Mouse (Mus musculus) hindbrain, embryonic 14.5 days (tissue): ENCODE results near the gene Ifng. TPM values are rescaled to one million over a fixed set of nuclear protein-coding genes. Genes with fewer than 3 reads are reported as not detected.

Experiments
- ATAC-seq: fragments of 200-750 bp; cut with Nextera tagmentation; 2 replicates; pipeline ENCODE4 v1.8.0; 2017; ENCODE audit warnings: moderate number of reproducible peaks, mild to moderate bottlenecking, moderate TSS enrichment, moderate library complexity; ENCODE audit not compliant: low FRiP score
- DNase-seq: peaks from one replicate; pipeline ENCODE4 v3.0.0-alpha.2; 2015; ENCODE audit warnings: low spot score
- H3K27ac ChIP-seq: fragments of 300-500 bp; sonication (generic); 2 replicates; pipeline ENCODE4 v1.5.1; 2014; ENCODE audit warnings: mild to moderate bottlenecking, moderate library complexity
- H3K27me3 ChIP-seq: fragments of 300-500 bp; sonication (generic); 2 replicates; pipeline ENCODE4 v1.6.1; 2014; ENCODE audit warnings: mild to moderate bottlenecking, low read length, mixed read lengths; ENCODE audit not compliant: control insufficient read depth, insufficient read depth
- H3K36me3 ChIP-seq: fragments of 300-500 bp; sonication (generic); replicated peaks from 2 replicates; pipeline ENCODE4 v1.6.1; 2014; ENCODE audit not compliant: control insufficient read depth, insufficient read depth
- H3K4me1 ChIP-seq: fragments of 300-500 bp; sonication (generic); replicated peaks from 2 replicates; pipeline ENCODE4 v1.6.1; 2014; ENCODE audit warnings: antibody characterized with exemption, low read length, mixed read lengths; ENCODE audit not compliant: control insufficient read depth, insufficient read depth
- H3K4me2 ChIP-seq: fragments of 300-500 bp; sonication (generic); replicated peaks from 2 replicates; pipeline ENCODE4 v1.6.1; 2014; ENCODE audit warnings: mild to moderate bottlenecking, moderate library complexity
- H3K4me3 ChIP-seq: fragments of 300-500 bp; sonication (generic); replicated peaks from 2 replicates; pipeline ENCODE4 v1.5.1; 2014; ENCODE audit warnings: mild to moderate bottlenecking, low read length
- H3K9ac ChIP-seq: fragments of 300-500 bp; sonication (generic); 2 replicates; pipeline ENCODE4 v1.6.1; 2014
- H3K9me3 ChIP-seq: fragments of 300-500 bp; sonication (generic); 2 replicates; pipeline ENCODE4 v1.6.1; 2016; ENCODE audit warnings: low read length; ENCODE audit not compliant: control insufficient read depth
- WGBS: fragments of 180-500 bp; shearing (Covaris S2); extraction: QIAGEN DNeasy Blood & Tissue Kit; methylation state at CpG from one replicate; pipeline ENCODE4 v1.1.7; 2014; 5-methylcytosine and 5-hydroxymethylcytosine counted together
- polyA plus RNA-seq: library from polyadenylated mRNA; unstranded; fragments of >200 nt; fragmentation: Nextera tagmentation; extraction: Ambion mirVana; gene quantifications from 2 replicates; pipeline ENCODE4 v1.2.1, GENCODE M21; 2014

Ifng gene
- polyA plus RNA-seq: not detected in 2 replicates

DNA sequence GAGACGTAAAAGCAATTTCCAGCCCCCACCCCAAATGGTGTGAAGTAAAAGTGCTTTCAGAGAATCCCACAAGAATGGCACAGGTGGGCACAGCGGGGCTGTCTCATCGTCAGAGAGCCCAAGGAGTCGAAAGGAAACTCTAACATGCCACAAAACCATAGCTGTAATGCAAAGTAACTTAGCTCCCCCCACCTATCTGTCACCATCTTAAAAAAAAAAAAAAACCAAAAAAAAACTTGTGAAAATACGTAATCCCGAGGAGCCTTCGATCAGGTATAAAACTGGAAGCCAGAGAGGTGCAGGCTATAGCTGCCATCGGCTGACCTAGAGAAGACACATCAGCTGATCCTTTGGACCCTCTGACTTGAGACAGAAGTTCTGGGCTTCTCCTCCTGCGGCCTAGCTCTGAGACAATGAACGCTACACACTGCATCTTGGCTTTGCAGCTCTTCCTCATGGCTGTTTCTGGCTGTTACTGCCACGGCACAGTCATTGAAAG lies at the start of gene Ifng:
Gene Ifng (plus strand): TSS at position 305 of the 499 bp plus-strand sequence.
- H3K36me3 ChIP-seq: no peaks in the 10 kb centered on the region
- H3K9me3 ChIP-seq: no peaks in the 10 kb centered on the region
- no peak within 1 kb of the TSS for H3K9ac ChIP-seq
- WGBS: 94% methylated on average over 11 of the region's 11 CpGs
- DNase-seq: no peak
- no peaks in the 10 kb centered on the region for H3K4me1 ChIP-seq
- no peak within 1 kb of the TSS for H3K4me3 ChIP-seq
- no peaks in the 10 kb centered on the region for H3K27me3 ChIP-seq
- H3K27ac ChIP-seq: no peak within 1 kb of the TSS
- no peak for ATAC-seq
- no peak within 1 kb of the TSS for H3K4me2 ChIP-seq

DNA sequence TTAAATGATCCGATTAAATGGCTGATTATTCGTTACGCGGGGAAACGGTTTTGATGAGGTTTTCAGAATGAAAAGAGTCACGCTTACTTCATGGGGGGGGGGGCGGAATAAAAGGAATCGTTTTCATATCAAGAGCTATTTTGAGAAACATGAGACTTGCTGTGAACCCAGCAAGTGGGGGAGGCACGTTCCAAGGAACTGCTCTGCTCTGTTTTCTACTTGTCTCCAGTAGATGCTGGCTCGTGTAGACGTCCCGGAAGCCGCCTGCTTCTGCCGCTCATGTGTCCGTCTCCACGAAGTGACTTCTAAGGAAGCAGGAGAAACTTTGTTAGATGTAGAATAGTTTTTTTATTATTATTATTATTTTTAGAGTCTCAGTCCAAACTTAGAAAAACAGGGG lies 40.9 kb upstream of the Ifng start:
- DNase-seq: no peak
- no peak overlapping the region for H3K4me2 ChIP-seq
- H3K27ac ChIP-seq: no peak overlapping the region
- no peak overlapping the region for H3K9ac ChIP-seq
- no peak for ATAC-seq
- no peaks in the 10 kb centered on the region for H3K9me3 ChIP-seq
- WGBS: 76% methylated on average over 16 of the region's 16 CpGs
- H3K27me3 ChIP-seq: no peaks in the 10 kb centered on the region
- no peaks in the 10 kb centered on the region for H3K4me1 ChIP-seq
- H3K4me3 ChIP-seq: no peak overlapping the region
- H3K36me3 ChIP-seq: no peaks in the 10 kb centered on the region

DNA sequence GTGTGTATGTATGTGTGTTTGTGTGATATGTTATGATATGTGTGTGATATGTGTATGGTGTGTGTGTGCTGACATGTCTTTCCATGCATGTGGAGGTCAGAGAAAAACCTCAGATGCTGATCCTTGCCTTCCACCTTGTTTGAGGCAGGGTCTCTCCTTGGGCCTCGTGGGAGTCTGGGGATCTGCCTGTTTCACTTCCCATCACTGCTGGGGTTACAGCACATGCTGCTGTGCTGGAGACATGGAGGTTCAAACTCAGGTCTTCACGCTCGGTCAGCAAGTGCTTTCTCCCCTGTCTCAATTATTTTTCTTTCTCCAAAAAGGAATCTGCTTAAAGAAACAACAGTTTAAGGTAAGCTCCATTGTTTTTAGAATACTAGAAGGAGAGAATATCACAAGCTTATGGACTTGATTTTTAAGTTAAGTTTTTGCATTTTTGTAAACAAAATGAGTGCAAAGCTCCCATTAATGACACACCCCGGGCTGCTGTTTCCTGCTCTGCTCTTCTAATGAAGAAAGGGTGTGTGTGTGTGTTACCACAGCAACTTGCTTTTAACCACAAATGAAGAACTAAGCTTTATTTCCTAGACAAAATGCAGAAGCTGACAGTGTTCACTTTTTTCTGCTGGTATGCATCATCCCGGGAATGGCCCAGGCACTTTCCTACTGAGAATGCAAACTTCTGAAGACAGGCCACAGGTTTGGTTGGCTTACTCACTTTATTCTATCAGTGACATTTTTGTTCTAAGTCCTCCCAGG lies 34.2 kb upstream of the Ifng start:
- H3K27ac ChIP-seq: no peak overlapping the region
- no peaks in the 10 kb centered on the region for H3K36me3 ChIP-seq
- no peaks in the 10 kb centered on the region for H3K9me3 ChIP-seq
- ATAC-seq (no peak), DNase-seq (no peak)
- 86% methylated on average over 5 of the region's 5 CpGs for WGBS
- H3K9ac ChIP-seq: no peak overlapping the region
- no peaks in the 10 kb centered on the region for H3K4me1 ChIP-seq
- no peak overlapping the region for H3K4me2 ChIP-seq
- H3K27me3 ChIP-seq: no peaks in the 10 kb centered on the region
- no peak overlapping the region for H3K4me3 ChIP-seq

DNA sequence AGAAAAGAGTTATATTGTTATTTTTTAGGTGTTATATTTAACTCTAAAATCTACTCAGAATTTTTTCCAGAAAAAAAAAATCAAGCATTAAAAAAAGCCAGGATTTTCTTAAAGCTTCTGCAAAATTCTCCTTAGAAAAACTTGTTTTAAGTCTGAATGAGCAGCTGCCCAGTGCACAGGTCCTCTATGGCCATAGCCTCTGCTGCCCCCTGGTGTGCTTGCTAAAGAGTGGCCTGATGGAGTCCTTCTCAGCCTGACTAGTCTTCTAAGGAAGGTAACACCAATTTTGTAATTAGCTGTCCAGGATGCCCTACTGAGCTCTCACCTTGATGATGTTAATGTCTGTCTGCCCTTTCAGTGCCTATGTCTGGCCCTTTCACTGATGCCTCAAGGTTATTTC lies 29.5 kb upstream of the Ifng start:
- ATAC-seq: no peak
- no peak overlapping the region for H3K9ac ChIP-seq
- DNase-seq: no peak
- no peak overlapping the region for H3K4me2 ChIP-seq
- no peaks in the 10 kb centered on the region for H3K27me3 ChIP-seq
- no peak overlapping the region for H3K4me3 ChIP-seq
- H3K4me1 ChIP-seq: no peaks in the 10 kb centered on the region
- H3K36me3 ChIP-seq: no peaks in the 10 kb centered on the region
- no peak overlapping the region for H3K27ac ChIP-seq
- H3K9me3 ChIP-seq: no peaks in the 10 kb centered on the region

DNA sequence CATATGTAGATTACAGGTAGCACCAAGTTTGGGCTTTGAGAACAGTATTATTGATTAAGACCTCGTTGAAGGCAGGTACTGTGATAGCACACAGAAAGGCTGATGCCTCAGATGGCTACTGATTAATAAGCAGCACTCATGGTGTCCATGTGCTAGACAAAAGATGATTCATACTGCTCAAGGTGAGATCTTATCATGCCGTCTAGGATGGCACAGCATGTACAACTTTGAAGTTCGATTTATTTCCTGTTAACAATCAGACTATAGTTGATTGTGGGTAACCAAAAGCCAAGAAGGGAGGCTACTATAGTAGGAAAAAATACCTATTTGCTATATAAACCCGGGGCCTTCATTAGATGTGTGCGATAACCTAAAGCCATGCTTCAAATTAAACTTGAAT lies 28.1 kb upstream of the Ifng start:
- no peak overlapping the region for H3K9ac ChIP-seq
- DNase-seq (no peak), ATAC-seq (no peak)
- no peaks in the 10 kb centered on the region for H3K9me3 ChIP-seq
- no peak overlapping the region for H3K4me3 ChIP-seq
- 89% methylated on average over 5 of the region's 5 CpGs for WGBS
- H3K27me3 ChIP-seq: no peaks in the 10 kb centered on the region
- no peaks in the 10 kb centered on the region for H3K4me1 ChIP-seq
- no peak overlapping the region for H3K4me2 ChIP-seq
- no peaks in the 10 kb centered on the region for H3K36me3 ChIP-seq
- no peak overlapping the region for H3K27ac ChIP-seq

DNA sequence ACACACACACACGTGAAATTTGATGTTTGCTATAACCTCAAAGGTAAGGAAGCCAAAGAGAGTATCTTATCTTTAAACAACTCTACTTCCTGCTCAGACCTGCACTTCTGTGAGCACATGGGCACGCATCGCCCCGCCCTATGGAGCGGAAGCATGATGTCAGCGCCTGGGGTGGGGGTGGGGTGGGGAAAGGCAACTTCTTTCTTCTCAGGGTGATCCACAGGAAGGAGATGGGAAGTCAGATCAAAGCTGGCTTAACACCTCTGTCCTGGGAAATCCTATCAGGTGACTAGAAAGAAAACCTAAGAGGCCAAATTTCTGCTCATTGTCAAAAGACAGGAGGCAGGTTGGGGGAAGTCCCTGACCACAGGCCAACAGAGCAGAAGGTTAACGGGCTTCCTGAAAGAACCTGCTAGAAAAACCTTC lies 21.8 kb upstream of the Ifng start:
- no peak overlapping the region for H3K9ac ChIP-seq
- H3K36me3 ChIP-seq: no peaks in the 10 kb centered on the region
- no peak overlapping the region for H3K4me2 ChIP-seq
- no peaks in the 10 kb centered on the region for H3K4me1 ChIP-seq
- H3K9me3 ChIP-seq: no peaks in the 10 kb centered on the region
- no peaks in the 10 kb centered on the region for H3K27me3 ChIP-seq
- 90% methylated on average over 7 of the region's 7 CpGs for WGBS
- DNase-seq: no peak
- no peak overlapping the region for H3K27ac ChIP-seq
- ATAC-seq: no peak
- H3K4me3 ChIP-seq: no peak overlapping the region

DNA sequence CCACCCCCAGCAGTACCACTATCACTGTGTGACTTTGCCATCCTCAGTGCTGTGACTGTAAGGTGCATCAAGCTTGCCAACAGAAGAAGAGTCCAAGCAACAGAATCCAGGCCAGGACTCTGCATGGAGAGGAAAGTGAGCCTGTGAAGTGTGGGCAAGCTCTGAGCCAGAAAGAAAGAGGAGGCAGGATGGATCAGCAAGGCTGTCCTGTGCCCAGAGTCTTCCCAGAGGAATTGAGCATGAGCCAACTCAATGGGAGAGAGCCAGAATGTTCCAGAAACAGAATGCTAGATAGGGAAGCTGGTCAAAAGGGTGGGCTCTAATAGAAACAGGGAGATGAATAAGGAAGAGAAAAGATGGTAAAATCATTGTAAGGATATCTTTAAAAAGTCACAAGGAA lies 19.9 kb upstream of the Ifng start:
- no peaks in the 10 kb centered on the region for H3K27me3 ChIP-seq
- no peak overlapping the region for H3K9ac ChIP-seq
- H3K4me3 ChIP-seq: no peak overlapping the region
- H3K4me1 ChIP-seq: no peaks in the 10 kb centered on the region
- H3K27ac ChIP-seq: no peak overlapping the region
- no peak for ATAC-seq
- no peaks in the 10 kb centered on the region for H3K9me3 ChIP-seq
- no peak for DNase-seq
- H3K4me2 ChIP-seq: no peak overlapping the region
- H3K36me3 ChIP-seq: no peaks in the 10 kb centered on the region

DNA sequence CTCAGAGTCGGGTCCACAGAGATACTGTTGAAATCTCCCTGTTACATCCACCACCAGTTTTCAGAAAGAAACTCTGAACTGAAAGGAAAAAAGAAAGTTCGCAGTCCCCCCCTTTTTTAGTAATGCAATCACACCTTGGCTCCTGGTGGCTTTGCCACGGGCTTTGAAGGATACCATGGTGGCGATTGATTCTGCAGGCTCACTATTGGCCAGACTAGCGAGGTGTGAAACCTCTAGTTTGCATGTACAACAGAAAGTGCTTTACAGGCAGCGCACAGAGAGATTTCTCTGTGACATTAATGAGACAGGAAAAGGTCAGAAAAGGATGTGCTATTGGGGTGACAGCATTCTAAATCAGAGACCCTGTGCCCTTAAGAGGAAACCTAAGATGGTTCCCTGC lies 5.3 kb upstream of the Ifng start:
- no peaks in the 10 kb centered on the region for H3K9me3 ChIP-seq
- no peaks in the 10 kb centered on the region for H3K36me3 ChIP-seq
- no peaks in the 10 kb centered on the region for H3K27me3 ChIP-seq
- DNase-seq: no peak
- H3K9ac ChIP-seq: no peak overlapping the region
- H3K4me1 ChIP-seq: no peaks in the 10 kb centered on the region
- WGBS: 92% methylated on average over 6 of the region's 6 CpGs
- no peak overlapping the region for H3K4me3 ChIP-seq
- no peak overlapping the region for H3K4me2 ChIP-seq
- no peak overlapping the region for H3K27ac ChIP-seq
- no peak for ATAC-seq

DNA sequence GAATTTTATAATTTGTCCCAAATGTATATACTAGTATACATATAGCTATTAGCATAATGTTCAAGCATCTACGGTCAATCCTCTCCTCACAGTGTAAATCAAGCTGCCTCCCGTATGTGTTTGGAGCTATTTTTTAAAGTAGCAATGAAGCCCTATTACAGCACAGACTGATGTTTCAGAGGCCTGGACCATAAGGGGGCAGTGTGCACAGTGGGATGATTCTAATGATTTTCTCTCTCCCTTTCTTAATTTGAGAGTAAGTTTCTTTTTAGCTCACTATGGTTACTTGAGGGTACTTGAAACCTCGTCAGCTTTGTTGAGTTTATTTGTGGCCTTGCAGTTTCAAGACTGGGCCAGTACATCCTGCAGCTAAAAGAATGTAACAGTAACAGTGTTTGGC lies 1.1 kb downstream of the Ifng start:
- Histone ChIP-seq H3K27ac (no peak overlapping the region), H3K4me2 (no peak overlapping the region), H3K4me1 (no peaks in the 10 kb centered on the region), H3K36me3 (no peaks in the 10 kb centered on the region), H3K9me3 (no peaks in the 10 kb centered on the region), H3K9ac (no peak overlapping the region), H3K27me3 (no peaks in the 10 kb centered on the region), H3K4me3 (no peak overlapping the region)
- ATAC-seq (no peak), DNase-seq (no peak)
- 82% methylated on average over 3 of the region's 3 CpGs for WGBS

DNA sequence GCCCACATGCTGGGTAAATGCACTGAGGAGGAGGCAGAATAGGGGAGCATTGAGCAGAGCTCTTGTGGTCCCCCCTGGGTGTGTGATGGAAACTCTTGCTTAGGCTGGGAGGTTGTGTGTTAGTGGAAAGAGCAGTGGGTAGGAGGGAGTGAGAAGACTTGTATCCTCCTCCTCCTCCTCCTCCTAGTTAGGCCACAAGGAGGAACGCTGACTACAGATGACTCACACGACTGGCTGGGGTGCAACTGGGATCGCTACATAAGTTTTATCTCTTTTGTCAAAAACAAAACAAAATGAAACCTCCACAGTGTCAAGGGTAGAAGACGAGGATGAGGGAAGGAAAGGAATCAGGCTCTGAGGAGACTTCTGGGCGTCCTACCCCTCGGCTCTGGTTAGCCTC lies 2.2 kb downstream of the Ifng start:
- no peaks in the 10 kb centered on the region for H3K27me3 ChIP-seq
- H3K27ac ChIP-seq: no peak overlapping the region
- no peaks in the 10 kb centered on the region for H3K36me3 ChIP-seq
- no peaks in the 10 kb centered on the region for H3K4me1 ChIP-seq
- no peaks in the 10 kb centered on the region for H3K9me3 ChIP-seq
- ATAC-seq (no peak), DNase-seq (no peak)
- no peak overlapping the region for H3K4me3 ChIP-seq
- no peak overlapping the region for H3K9ac ChIP-seq
- 91% methylated on average over 6 of the region's 6 CpGs for WGBS
- no peak overlapping the region for H3K4me2 ChIP-seq
